Mouse (Mus musculus): ENCODE data around the gene Fbxo5.

The Fbxo5 gene

GRCm38 (mm10) chr10:5805243-5805730, at the start of gene Fbxo5:
Gene Fbxo5, minus strand, starts transcription at chr10:5805600.
- DNase-seq (ENCODE audit: extremely low read depth, low read depth), result peak; percentile 90

- no peak for DNase-seq (ENCODE audit: extremely low read depth, low read depth)
Measured at GRCm38 (mm10) chr10:5853290-5853868, 48.0 kb upstream of the Fbxo5 start.

- no peak for DNase-seq (ENCODE audit: extremely low read depth, low read depth)
Measured at GRCm38 (mm10) chr10:5846939-5847338, 41.5 kb upstream of the Fbxo5 start.

GRCm38 (mm10) chr10:5841369-5841768, 36.0 kb upstream of the Fbxo5 start:
- peak; percentile 53 for DNase-seq (ENCODE audit: extremely low read depth, low read depth)

DNA sequence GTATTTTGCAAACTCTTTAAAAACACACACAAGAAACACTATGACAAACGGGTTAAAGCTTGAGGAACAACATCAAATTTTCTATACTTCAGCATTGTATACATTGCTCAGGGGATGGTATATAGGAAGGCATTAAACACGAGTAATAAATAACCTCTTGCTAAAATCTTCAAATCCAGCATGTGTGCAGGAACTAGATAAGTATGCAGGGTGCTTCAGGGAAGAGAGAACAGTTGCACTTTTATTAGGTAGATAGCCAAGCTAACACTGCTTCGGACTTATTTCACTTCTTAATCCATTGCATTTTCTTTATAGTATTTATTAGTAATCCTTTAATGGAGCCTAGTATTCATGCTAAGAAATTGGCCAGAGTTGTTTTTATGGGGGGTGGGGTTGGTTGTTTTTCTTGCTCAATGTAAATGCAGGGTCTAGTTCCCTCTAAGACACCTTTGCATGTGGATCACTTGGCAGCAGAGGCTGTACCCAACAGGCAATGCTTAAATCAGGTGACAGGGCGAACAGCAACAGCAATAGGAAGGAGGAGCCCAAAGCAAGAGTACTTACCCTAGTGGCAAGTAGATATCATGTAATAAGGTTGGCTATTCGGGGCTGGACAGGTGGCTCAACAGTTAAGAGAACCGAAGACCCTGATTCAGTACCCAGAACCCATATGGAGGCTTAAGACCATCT, 21.1 kb upstream of the Fbxo5 start:
- no peak for DNase-seq (ENCODE audit: extremely low read depth, low read depth)

GRCm38 (mm10) chr10:5824779-5825178, 19.4 kb upstream of the Fbxo5 start:
- peak; percentile 83 for DNase-seq (ENCODE audit: extremely low read depth, low read depth)

DNA sequence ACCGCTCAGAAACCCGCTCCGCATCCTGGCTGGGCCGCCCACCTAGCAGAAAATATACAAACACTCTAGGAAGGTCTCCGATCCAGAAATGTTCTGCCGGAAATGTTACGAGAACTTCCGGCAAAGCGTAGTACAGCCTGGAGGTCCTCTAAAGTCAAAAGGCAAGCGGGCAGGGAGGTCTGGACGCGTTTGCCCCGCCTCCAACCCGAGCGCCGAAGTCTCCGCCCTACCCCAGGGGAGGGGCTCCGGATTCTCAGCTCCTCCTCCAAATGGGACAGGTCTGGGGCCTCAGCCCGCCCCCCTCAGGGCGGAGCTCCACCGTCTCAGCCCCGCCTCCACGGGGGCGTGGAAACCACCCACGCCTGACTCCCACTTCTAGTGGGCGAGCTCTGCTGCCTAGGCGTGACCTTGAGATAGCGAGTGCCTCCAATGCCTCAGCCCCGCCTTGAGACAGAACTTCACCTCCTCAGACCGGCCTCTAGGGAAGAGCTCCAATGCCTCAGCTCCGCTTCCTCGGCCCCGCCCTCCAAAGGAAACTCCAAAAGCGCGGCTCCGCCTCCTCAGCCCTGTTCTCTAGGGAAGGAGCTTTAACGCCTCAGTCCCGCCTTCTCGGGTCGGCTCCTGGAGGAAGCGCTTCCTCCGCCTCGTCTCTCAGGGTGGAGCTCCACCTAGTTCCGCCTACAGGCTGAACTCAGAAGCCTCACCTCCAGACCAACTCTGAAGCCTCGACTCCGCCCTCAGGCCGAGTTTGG, 18.5 kb upstream of the Fbxo5 start, which contains the start of gene Mtrf1l:
Gene Mtrf1l (minus strand): TSS at position 171 of the 752 bp plus-strand sequence.
- DNase-seq (ENCODE audit: extremely low read depth, low read depth), result peak; percentile 85

- DNase-seq (ENCODE audit: extremely low read depth, low read depth), result no peak
Measured at GRCm38 (mm10) chr10:5823291-5823739, 17.9 kb upstream of the Fbxo5 start.

GRCm38 (mm10) chr10:5818772-5819171, 13.4 kb upstream of the Fbxo5 start:
- no peak for DNase-seq (ENCODE audit: extremely low read depth, low read depth)

DNA sequence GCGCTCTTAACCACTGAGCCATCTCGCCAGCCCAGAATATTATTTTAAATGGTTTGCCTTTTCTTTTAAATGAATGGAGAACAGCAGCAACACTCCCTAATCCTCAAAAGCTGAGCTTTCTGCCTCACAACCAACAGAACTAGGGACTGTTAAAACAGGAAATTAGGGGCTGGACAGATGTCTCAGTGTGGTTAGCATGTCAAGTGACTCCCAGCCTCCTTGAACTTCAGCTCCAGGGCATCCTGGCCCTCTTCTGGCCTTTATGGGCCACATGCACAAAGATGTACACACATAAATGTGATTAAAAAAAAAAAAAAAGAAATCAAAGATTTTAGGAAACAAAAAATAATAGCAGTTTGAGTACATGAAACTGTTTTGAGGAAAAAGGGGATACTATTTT, 10.6 kb upstream of the Fbxo5 start:
- no peak for DNase-seq (ENCODE audit: extremely low read depth, low read depth)

GRCm38 (mm10) chr10:5813724-5814123, 8.3 kb upstream of the Fbxo5 start:
- DNase-seq (ENCODE audit: extremely low read depth, low read depth), result no peak

DNA sequence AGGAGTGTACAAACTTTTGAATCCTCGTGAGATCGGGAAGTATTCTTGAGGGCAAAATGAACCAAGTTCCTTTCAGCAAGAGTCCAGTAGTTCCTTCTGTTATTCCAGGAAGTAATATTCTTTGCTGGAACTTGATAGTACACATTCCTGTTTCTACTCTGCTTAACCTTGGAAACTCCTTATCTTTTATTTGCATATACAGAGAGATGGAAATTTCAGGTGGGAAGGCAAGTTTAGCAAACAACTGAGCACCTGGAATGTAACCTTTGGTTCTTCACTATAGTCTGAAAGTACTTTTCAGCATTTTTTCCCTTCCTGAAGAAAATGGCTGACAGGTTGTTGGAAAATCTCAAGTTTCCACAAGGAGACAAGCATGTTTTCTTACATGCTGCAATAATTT, 2.3 kb upstream of the Fbxo5 start:
- no peak for DNase-seq (ENCODE audit: extremely low read depth, low read depth)

GRCm38 (mm10) chr10:5806996-5807395, 1.6 kb upstream of the Fbxo5 start:
- no peak for DNase-seq (ENCODE audit: extremely low read depth, low read depth)

- peak; percentile 43 for DNase-seq (ENCODE audit: extremely low read depth, low read depth)
Measured at GRCm38 (mm10) chr10:5806416-5806815, 1.0 kb upstream of the Fbxo5 start.

- DNase-seq (ENCODE audit: extremely low read depth, low read depth), result peak; percentile 81
Measured at GRCm38 (mm10) chr10:5805731-5806307, 419 bp upstream of the Fbxo5 start.

- DNase-seq (ENCODE audit: extremely low read depth, low read depth), result peak; percentile 45
Measured at GRCm38 (mm10) chr10:5804691-5805156, 676 bp downstream of the Fbxo5 start.

DNA sequence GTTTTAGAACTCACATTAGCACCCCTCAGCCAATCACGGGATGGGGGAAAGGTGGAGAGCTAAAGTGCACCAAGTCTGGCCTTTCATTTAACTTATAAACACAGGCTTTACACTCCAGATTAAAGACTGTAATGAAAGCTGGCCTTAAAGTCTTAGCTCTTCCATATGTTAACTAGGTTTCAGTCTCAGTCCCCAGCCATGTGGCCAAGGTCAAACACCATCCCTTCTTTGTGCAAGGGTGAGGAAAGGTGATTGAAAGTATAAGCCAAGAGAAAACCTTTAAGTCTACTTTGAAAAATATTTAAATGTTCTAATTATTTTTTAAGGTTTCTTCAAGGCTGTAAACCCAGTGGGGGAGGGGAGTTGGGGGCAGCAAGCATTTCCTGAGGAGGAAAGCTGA, 1.7 kb downstream of the Fbxo5 start:
- no peak for DNase-seq (ENCODE audit: extremely low read depth, low read depth)

DNA sequence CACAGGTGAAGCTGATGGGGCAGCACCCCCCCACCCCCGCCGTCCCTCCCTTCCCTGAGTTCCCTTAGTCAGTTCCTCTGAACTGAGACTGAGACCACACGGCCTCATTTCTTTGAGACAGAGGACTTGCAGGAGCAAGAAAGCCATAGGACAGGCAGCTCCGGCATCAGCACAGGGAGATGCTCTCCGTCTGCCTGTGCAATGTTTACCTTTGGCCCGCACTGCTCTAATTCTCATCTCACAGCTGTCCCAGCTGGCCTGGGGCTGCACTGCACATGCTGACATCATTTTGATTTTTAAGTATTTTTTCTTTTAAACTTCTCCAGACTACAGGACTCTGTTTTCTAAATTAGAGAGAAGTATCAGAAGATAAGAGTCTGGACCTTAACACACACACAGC, 2.5 kb downstream of the Fbxo5 start:
- no peak for DNase-seq (ENCODE audit: extremely low read depth, low read depth)

- DNase-seq (ENCODE audit: extremely low read depth, low read depth), result no peak
Measured at GRCm38 (mm10) chr10:5800490-5800889, 4.9 kb downstream of the Fbxo5 start.

GRCm38 (mm10) chr10:5798069-5798468, 7.3 kb downstream of the Fbxo5 start:
- no peak for DNase-seq (ENCODE audit: extremely low read depth, low read depth)

DNA sequence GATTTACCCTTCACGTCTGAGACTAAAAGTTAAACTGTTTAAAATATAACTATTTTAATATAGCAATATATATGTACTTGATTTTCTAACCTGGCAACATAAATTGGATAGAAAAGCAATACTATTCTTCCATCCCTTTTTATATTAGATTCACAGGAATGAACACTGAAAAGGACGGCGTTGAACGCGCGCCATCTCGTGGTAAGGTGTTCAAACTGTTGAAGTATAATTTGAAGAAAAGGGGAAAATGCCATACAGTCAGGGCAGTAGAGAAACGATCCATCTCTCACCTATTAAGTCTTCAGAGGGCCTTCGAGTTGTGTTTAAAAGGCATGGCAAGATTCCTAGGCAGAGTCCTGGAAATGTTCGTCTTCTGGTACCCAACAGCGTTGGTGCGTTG, 14.7 kb downstream of the Fbxo5 start:
- no peak for DNase-seq (ENCODE audit: extremely low read depth, low read depth)

DNA sequence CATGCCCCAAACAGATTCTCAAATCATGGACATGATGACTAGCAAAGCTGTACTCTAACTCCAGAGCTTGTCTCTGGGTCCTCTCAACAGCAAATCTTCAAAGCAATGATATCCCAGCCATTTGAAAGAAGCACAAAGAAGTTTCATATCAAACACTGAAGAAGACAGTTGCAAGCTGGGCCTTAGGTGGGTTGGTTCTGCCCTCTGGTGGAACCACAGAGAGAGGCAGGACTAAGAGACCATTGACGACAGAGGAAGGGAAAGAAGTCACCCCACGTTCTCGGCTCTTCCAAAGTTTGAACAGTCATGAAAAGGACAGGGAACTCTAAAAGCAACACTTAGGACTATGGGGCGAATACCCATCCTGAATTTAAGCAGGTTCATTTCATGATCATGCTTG, 18.5 kb downstream of the Fbxo5 start:
- no peak for DNase-seq (ENCODE audit: extremely low read depth, low read depth)
